Mouse (Mus musculus): ENCODE data around the gene Bzw2. TPM values are rescaled to one million over a fixed set of nuclear protein-coding genes. Genes with fewer than 3 reads are reported as not detected.
A peak's percentile ranks its signal among the peaks of the same experiment; 100 is the strongest.

Bzw2 gene
- total RNA-seq, 2 experiments from 2014 or later = 51.7 to 52.4 TPM

DNA sequence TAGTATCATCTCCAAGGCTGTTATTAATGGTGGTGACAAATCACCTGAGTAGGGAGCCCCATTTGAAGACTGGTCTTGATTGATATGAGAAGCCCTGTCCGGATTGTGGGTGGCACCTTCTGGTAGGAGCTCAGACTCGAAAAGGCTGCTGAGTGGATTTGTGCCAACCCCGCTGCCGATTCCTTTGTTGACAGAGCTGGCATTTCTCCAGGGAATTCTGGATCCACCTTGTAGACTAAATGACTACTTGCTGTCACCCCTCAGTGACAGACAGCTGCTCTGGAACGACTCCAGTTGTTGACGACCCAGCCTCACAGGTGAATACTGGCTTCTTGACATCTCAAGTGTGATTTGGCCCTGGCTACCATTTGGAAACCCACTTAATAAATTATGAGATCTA, 68.7 kb downstream of the Bzw2 start:
- intact Hi-C loops (cut with DNase I) = no loop called here
- DNase-seq (ENCODE audit: low spot score in 2 of 2) = no peak

DNA sequence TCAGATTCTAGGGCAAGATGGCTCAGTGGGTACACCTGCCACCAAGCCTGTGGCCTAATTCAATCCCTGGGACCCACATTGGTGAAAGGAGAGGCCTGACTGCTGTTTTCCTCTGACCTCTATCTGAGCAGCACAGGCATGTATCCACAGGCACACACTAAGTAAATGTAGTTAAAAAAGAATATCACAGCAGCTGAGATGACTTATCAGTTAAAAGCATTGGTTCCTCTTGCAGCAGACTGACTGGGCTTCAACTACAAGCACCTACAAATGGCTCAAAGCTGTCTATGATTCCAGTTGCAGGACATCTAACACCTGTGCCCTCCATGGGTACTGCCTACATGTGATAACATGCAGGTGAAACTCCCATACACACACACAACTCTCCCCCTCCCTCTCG, 69.1 kb downstream of the Bzw2 start:
- intact Hi-C loops (cut with DNase I) = no loop called here
- DNase-seq (ENCODE audit: low spot score in 2 of 2) = no peak

DNA sequence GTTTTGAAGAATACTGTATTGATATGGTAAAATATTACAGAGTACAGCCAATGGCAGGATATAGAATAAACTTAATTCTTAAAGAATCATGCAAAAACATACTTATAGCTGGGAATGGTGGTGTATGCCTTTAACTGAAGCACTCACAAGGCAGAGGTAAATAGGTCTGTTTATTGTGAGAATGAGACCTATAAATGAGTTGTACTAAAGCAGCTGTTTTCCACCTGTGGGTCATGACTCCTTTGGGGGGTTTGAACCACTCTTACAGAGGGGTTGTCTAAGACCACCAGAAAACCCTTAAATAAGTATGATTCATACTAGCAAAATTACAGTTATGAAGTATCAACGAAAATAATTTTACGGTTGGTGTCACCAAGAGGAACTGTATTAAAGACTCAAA, 72.5 kb downstream of the Bzw2 start:
- intact Hi-C loops (cut with DNase I) = no loop called here
- DNase-seq (ENCODE audit: low spot score in 2 of 2) = no peak

DNA sequence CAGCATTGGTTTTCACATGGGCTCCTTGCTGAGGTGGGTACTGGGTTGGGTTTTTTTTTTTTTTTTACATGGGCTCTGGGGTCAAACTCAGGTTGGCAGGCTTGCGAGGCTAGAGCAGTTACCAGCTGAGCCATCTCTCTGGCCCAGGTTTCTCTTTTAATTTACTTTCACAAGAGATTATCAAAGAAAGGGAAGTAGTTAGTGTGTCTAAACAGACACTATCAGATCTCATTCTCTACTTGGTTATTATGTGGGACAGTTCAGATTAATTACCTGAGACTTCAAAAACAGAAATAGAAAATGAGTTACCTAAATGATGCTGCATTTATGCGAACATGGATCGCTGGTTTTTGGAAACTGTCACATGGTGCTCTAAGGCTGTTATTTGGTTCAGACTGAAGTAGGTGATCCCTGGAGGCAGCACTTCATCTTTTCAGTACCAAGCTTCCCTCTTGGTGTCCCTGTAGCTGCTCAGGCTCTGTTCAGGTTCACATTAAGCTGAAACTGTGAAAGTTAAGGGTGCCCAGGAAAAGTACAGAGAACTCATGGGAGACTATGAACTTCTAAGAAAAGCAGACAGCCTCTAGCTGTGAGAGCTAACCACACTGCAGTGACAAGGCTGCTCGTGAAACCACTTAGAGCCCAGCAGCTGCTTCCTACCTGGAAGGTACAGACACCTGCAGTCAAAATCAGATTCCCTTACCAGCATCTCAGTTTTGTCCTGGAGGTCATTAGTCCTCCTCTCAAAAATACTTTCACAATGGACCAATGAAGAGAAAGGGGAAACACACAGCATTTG, 79.6 kb downstream of the Bzw2 start:
- DNase-seq (ENCODE audit: low spot score in 2 of 2) = no peak
- intact Hi-C loops (cut with DNase I) = no loop called here

DNA sequence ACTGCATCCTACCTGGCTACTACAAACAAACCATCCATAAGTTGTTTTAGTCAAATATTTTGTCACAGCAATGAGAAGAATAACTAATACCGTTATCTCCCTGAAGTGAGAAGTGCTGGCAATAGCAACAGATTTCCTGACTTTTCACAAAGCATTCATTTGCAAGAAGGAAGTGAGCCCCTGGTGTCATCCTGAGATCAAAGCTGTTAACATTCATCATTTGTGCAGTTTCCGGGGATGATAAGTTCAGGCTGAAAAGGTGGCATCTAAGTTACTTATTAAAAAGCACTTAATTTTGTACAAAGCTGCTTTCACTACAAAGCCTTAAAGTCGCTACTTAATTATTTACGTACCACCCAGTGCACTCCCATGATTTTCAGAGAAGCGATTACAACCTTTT, 85.0 kb downstream of the Bzw2 start:
- intact Hi-C loops (cut with DNase I) = no loop called here
- DNase-seq (ENCODE audit: low spot score in 2 of 2) = no peak

DNA sequence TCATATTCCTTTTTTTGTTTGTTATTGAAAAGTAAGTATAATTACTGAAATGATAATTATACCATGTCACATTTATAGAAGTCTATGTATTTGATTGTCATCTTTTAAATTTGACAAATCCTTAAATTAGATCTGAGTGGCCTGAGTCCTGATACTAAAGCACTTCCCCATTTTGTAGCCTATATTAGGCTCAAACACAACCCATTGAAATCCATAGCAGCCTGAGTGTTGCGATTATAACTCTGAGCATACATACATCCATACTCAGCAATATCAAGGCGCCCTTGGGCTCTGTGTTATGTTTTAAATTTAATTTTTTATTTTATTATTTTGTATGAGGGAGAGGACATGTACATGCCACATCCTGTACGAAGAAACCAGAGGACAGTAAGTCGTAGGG, 87.6 kb downstream of the Bzw2 start:
- no peak for DNase-seq (ENCODE audit: low spot score in 2 of 2)
- intact Hi-C loops (cut with DNase I) = no loop called here

DNA sequence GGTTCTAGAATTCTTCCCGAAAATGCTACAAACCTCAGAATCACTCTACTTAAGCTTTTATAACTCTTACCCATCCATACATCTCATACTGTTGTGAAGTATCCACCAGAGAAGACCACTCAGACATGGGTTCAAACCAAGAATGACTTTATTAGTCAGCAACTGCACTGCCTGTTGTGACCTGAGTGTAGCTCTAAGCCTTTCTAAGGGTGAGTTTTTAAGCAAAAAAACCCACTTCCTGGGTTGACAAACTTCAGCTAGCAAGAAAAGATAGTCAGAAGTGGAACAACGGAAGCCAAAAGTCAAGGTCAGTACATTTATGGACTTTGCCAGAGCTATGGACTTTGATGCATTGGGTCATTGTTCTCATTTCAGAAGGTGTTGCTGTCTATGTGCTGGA, 90.3 kb downstream of the Bzw2 start:
- intact Hi-C loops (cut with DNase I) = no loop called here
- DNase-seq (ENCODE audit: low spot score in 2 of 2) = no peak

DNA sequence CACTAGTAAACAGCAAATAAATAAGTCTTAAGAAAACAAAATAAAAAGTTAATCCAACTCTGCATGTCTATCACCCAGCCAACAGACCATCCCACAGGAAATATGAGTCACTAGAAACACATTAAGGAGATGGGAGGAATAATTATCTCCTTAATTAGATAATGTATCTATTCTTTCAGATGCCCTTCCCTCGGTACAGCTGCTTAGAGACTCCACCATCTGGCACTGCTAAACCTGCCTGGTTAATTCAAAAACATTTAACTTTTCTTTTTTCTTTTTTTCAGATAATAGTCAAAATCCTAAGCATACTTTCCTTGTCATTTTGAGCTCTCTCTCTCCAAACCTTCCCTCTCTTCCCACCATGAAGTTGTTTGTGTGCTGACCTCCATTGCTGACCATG, 92.0 kb downstream of the Bzw2 start:
- peak in 1 of 2 experiments; percentile 54 for DNase-seq (ENCODE audit: low spot score in 2 of 2)
- intact Hi-C loops (cut with DNase I) = no loop called here

DNA sequence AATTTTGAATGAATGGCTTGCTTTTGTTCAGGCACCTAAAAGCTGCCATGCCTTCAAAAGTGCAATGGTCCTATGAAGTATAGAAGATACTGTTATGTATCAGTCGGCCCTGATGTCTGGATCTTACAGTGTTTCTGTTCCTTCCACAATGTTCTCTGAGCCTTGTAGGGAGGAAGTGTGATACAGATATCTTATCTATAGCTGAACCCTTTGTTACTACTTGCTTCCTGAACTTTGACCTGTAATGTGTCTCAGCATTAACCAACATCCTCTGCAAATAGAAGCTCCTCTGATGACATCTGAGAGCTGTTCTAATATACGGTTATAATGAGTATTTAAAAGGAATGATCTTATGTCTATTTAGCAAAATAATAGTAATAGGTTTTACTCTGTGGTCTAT, 100.2 kb downstream of the Bzw2 start:
- intact Hi-C loops (cut with DNase I) = no loop called here
- no peak for DNase-seq (ENCODE audit: low spot score in 2 of 2)

DNA sequence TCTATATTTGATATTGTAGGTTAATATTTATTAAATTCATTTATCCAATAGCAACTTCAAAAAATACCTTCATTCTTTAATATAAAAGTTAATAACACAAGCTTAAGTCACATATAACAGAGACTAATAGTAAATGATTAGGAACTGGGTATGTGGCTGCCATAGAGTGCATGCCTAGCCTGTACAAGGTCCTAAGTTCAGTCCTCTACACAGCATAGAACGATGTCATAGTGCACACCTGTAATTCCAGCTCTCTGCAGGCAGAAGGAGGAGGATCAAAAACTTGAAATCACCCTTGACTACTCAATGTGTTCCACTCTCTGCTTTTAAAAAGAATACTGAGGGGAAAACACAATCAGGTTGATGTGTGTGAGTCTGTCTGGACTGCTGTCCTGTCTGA, 107.6 kb downstream of the Bzw2 start:
- intact Hi-C loops (cut with DNase I) = no loop called here
- no peak for DNase-seq (ENCODE audit: low spot score in 2 of 2)

DNA sequence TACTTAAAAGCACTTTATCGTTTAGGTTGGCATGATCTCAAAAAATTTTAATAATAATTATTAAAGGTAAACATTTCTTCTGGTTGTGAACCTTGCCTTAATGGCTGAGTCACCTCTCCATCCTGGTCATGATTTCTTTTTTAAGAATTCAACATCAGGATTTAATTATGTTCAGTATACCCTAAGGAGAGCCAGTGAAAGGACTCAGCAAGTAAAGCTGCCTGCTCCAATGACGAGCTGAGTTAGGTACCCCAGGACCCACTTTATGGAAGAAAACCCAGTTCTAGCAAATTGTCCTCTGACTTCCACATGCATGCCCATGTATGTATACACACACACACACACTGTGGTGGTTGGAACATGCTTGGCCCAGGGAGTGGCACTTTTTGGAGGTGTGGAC, 110.3 kb downstream of the Bzw2 start:
- intact Hi-C loops (cut with DNase I) = no loop called here
- DNase-seq (ENCODE audit: low spot score in 2 of 2) = no peak

DNA sequence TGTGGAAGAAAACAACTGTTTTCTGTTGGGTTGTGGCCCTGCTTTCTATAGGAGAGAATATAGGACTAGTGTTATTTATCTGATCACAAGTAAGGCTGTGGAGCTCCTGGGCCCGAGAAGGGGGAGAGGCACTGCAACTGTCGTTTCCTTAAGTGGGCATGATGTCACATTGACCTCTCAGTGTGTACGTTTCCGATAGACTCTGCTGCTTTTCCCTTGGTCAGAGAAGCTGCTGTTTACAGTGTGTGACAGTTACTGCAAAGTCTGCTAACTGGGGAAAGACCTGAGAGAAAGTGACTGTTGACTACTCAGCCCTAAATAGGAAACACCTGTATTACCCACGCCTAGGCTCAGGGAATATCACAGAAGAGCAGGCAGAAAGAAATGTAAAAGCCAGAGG, 111.7 kb downstream of the Bzw2 start:
- no peak for DNase-seq (ENCODE audit: low spot score in 2 of 2)
- intact Hi-C loops (cut with DNase I) = no loop called here

DNA sequence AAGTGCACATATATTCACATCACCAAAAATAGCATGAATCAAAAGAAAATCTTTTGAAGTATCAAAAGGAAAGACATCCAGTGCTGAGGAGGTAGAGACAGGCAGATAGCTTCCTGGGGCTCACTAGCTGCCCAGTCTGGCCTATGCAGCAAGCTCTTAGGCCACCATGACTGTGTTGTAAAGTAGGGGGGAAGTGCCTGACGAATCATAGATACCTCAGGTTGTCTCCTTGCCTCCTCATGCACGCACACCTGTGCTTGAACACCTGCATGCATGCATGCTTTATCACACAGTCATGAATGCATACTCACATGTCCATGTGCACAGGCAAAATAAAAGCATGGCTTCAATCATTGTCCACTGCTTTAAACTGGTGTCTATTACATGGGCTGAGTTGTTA, 113.2 kb downstream of the Bzw2 start:
- no peak for DNase-seq (ENCODE audit: low spot score in 2 of 2)
- intact Hi-C loops (cut with DNase I) = loop anchor here (5.0 kb wide), 1 partner anchor 147 kb away; no protein-coding TSS in a partner anchor

DNA sequence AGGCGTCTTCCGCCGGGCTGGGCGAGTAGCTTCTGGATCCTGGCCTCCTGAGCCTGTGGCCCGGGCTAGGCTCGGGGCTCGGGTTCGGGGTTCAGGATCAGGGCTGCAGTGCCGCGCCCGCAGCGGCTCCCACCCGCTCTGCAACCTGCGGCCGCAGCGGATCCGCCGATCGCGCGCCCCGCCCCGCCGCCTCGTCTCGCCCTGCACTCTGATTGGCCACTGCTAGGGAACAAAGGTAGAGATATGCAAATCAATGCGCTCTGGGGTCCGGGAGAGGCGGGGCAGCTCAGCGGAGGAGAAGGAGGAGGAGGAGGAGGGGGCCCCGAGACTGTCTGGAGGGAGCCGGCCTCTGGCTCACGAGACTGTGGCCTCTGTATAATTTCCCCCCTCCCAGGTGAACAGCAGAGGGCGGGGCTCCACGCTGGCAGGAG, 115.5 kb downstream of the Bzw2 start, which contains the start of gene Tspan13:
Gene Tspan13, minus strand, starts transcription at position 153 of the 431 bp plus-strand sequence.
- peak; percentile 90 to 95 for DNase-seq (ENCODE audit: low spot score in 2 of 2)
- intact Hi-C loops (cut with DNase I) = loop anchor here (1.0 to 5.0 kb wide), 2 partner anchors 51 to 145 kb away; no protein-coding TSS in a partner anchor

Other genes starting within 250 kb of the Bzw2 start
- not detected for gene Agr3, start 232.5 kb downstream of the Bzw2 start, total RNA-seq (2021)
- gene Agr2, start 165.2 kb downstream of the Bzw2 start, total RNA-seq (2021) = not detected
- gene Tspan13, start 115.6 kb downstream of the Bzw2 start, total RNA-seq (2021) = 100 to 1,000 TPM; 199 to 216 TPM
- 10 to 100 TPM; 48.9 to 54.1 TPM for gene Ankmy2, start 966 bp downstream of the Bzw2 start, total RNA-seq (2021)
- gene Lrrc72, start 95.3 kb upstream of the Bzw2 start, total RNA-seq (2021) = not detected
- 1 to 10 TPM; 3.0 to 5.0 TPM for gene Sostdc1, start 156.1 kb upstream of the Bzw2 start, total RNA-seq (2021)
- 10 to 100 TPM; 11.4 to 11.6 TPM for gene Ispd, start 223.4 kb upstream of the Bzw2 start, total RNA-seq (2021)
- 1 to 10 TPM; 1.4 to 1.8 TPM for gene D630036H23Rik, start 224.1 kb upstream of the Bzw2 start, total RNA-seq (2021)

Data from left cerebral cortex, postnatal 25 days (tissue).